Mouse (Mus musculus): ENCODE measurements at regions not wholly inside any gene's neighbourhood (a gene's known extent, or its start where the extent isn't known, plus 50 kb on each side); places are given as distances from the start of the nearest gene placed in this dataset.
A peak's percentile ranks its signal among the peaks of the same experiment; 100 is the strongest.

- DNase-seq, result no peak
Observed at GRCm38 (mm10) chr12:58901931-58902330, 109.9 kb downstream of the Sec23a start.

GRCm38 (mm10) chr12:58875808-58876207 is 136.0 kb downstream of the Sec23a start:
- DNase-seq, result no peak

DNA sequence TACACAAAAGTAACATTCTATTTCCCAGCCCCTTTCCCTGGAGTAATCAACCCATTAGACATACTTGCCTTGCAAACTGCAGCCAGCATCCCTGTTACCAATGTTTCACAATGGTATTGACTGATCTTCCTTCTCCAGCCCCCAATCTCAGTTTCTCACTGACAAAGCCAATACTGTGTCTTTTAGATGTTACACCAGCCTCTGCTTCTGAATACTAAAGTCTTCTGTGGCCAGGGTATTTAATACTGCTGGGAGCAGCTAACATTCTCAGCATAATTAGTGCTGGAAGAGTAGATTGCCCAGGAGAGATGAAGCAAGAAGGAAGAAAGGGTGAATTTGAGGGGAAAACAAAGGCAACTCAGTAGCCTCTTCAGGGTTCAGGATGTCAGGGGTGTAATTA is 139.4 kb downstream of the Sec23a start:
- DNase-seq, result no peak

GRCm38 (mm10) chr12:58856498-58856897 is 155.3 kb downstream of the Sec23a start:
- no peak for DNase-seq

- DNase-seq, result no peak
Observed at GRCm38 (mm10) chr12:58851677-58852385, 160.0 kb downstream of the Sec23a start.

DNA sequence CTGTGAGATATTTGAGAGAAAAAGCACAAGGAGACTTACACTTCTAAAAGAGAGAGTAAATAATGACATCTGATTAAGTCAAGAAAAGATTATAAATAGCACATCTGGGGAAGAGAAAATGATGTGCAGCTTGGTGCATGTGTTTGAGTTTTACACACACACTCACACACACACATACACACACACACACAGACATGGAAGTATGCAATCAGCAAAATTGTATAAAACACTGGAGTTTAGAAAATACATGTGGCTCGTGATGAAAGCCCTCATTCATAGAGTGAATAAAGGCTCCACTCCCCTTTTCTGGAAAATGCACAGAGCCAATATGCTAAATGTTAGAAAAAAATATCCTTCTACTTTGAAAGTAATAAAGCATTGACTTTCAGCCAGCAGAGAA is 182.2 kb downstream of the Sec23a start:
- DNase-seq, result no peak

- DNase-seq, result no peak
Observed at GRCm38 (mm10) chr12:58827864-58828263, 184.0 kb downstream of the Sec23a start.

GRCm38 (mm10) chr12:58825139-58825921 is 186.5 kb downstream of the Sec23a start:
- no peak for DNase-seq

DNA sequence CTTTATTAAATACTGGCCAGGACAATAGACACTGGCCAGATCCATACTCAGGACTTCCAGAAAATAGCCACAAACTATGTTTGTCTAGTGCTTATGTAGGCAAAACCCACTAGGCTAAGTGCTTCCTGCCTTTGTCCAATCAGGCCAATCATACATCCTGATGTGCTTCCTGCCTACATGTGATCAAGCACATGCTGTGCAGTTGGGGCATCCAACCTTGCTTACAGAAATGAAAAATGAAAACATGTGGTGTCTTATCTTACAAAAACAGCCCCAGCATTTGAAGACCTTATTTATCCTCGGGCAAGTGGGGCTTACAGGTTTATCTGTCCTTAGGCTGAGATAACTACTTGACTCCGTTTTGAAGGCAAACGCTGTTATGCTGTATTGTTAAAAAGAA is 188.8 kb downstream of the Sec23a start:
- no peak for DNase-seq

- DNase-seq, result no peak
Observed at GRCm38 (mm10) chr12:58804068-58804467, 207.7 kb downstream of the Sec23a start.

- peak in 1 of 2 experiments; percentile 50 for DNase-seq
Observed at GRCm38 (mm10) chr12:58802410-58802809, 209.4 kb downstream of the Sec23a start.

Measured in spleen, adult 18-20 months (tissue).